15 mouse cellular contexts compared by ENCODE assay signal in genomic region chr5:9296550-9296928, GRCm38 (mm10). TPM values are rescaled to one million over a fixed set of nuclear protein-coding genes. Genes with fewer than 3 reads are reported as not detected.
DNase-seq lines count a peak whose midpoint lies in the region; ATAC-seq and TF ChIP-seq lines count a peak whose summit lies in the region.
"Had no signal": no experiment of that assay in that cellular context is flagged by ENCODE, and none has a peak within 500 bp of the region (broad histone marks: within the 10 kb centered on the region; RNA-seq: fewer than 3 reads in every experiment).

No protein-coding gene starts in this region.

- no peak overlapping the region for H3K4me2 ChIP-seq in forebrain, embryonic 15.5 days (replicated peaks)
- no peak overlapping the region for H3K4me2 ChIP-seq in forebrain, embryonic 13.5 days
- no peak overlapping the region for H3K4me2 ChIP-seq in midbrain, embryonic 12.5 days (replicated peaks)
- H3K4me2 ChIP-seq in midbrain, embryonic 14.5 days (ENCODE audit: low read length): no peak overlapping the region
- H3K4me2 ChIP-seq in hindbrain, embryonic 13.5 days: no peak overlapping the region
- H3K4me2 ChIP-seq in stomach, postnatal 0 days (replicated peaks; ENCODE audit: low read depth): no peak overlapping the region
- H3K4me2 ChIP-seq: limb, embryonic 13.5 days; neural tube, embryonic 15.5 days had no signal

- H3K27ac ChIP-seq in forebrain, embryonic 15.5 days (replicated peaks): no peak overlapping the region
- no peak overlapping the region for H3K27ac ChIP-seq in forebrain, embryonic 13.5 days
- H3K27ac ChIP-seq in midbrain, embryonic 12.5 days (replicated peaks): no peak overlapping the region
- H3K27ac ChIP-seq in midbrain, embryonic 14.5 days (replicated peaks; ENCODE audit: low read depth, low read length): no peak overlapping the region
- no peak overlapping the region for H3K27ac ChIP-seq in hindbrain, embryonic 13.5 days
- H3K27ac ChIP-seq in stomach, postnatal 0 days (replicated peaks): no peak overlapping the region
- H3K27ac ChIP-seq: limb, embryonic 13.5 days; liver, embryonic 14.5 days; neural tube, embryonic 15.5 days had no signal

- no peaks in the 10 kb centered on the region for H3K9me3 ChIP-seq in forebrain, embryonic 15.5 days
- no peaks in the 10 kb centered on the region for H3K9me3 ChIP-seq in forebrain, embryonic 13.5 days (replicated peaks)
- H3K9me3 ChIP-seq in midbrain, embryonic 12.5 days: no peaks in the 10 kb centered on the region
- H3K9me3 ChIP-seq in midbrain, embryonic 14.5 days (ENCODE audit: control insufficient read depth, low read length): no peaks in the 10 kb centered on the region
- H3K9me3 ChIP-seq in hindbrain, embryonic 13.5 days: no peaks in the 10 kb centered on the region
- no peaks in the 10 kb centered on the region for H3K9me3 ChIP-seq in stomach, postnatal 0 days (ENCODE audit: control insufficient read depth, low read length)
- H3K9me3 ChIP-seq: limb, embryonic 13.5 days; neural tube, embryonic 15.5 days had no signal

- no peak overlapping the region for H3K4me3 ChIP-seq in forebrain, embryonic 15.5 days
- H3K4me3 ChIP-seq in forebrain, embryonic 13.5 days: no peak overlapping the region
- no peak overlapping the region for H3K4me3 ChIP-seq in midbrain, embryonic 12.5 days
- H3K4me3 ChIP-seq in midbrain, embryonic 14.5 days (replicated peaks; ENCODE audit: low read depth, low read length): no peak overlapping the region
- H3K4me3 ChIP-seq in hindbrain, embryonic 13.5 days: no peak overlapping the region
- no peak overlapping the region for H3K4me3 ChIP-seq in stomach, postnatal 0 days (ENCODE audit: low read depth, low read length)
- H3K4me3 ChIP-seq: limb, embryonic 13.5 days; neural tube, embryonic 15.5 days had no signal

- peak; percentile 67 for ATAC-seq in forebrain, embryonic 15.5 days (replicated peaks)
- ATAC-seq in forebrain, embryonic 13.5 days: no peak
- ATAC-seq in midbrain, embryonic 12.5 days (ENCODE audit: low FRiP score, low read depth): 0 out of 2 replicates have a peak, but pooled peaks have one; percentile 27
- ATAC-seq in midbrain, embryonic 14.5 days (ENCODE audit: low FRiP score, low TSS enrichment): no peak
- ATAC-seq in hindbrain, embryonic 13.5 days (ENCODE audit: low FRiP score): peak; percentile 65
- ATAC-seq in stomach, postnatal 0 days (ENCODE audit: low FRiP score, low TSS enrichment): peak; percentile 76

- TF ChIP-seq EP300 in stomach, postnatal 0 days (optimal IDR thresholded peaks at IDR 0.05): no peak

- no peak overlapping the region for H3K9ac ChIP-seq in forebrain, embryonic 15.5 days (replicated peaks)
- H3K9ac ChIP-seq in forebrain, embryonic 13.5 days: no peak overlapping the region
- no peak overlapping the region for H3K9ac ChIP-seq in midbrain, embryonic 12.5 days (replicated peaks)
- no peak overlapping the region for H3K9ac ChIP-seq in midbrain, embryonic 14.5 days (replicated peaks; ENCODE audit: low read length)
- no peak overlapping the region; the same call in 1 of the 2 replicates for H3K9ac ChIP-seq in hindbrain, embryonic 13.5 days
- no peak overlapping the region for H3K9ac ChIP-seq in stomach, postnatal 0 days (ENCODE audit: low read length)
- H3K9ac ChIP-seq: limb, embryonic 13.5 days; liver, embryonic 14.5 days; neural tube, embryonic 15.5 days had no signal

- DNase-seq in midbrain, embryonic 14.5 days: no peak
- DNase-seq in stomach, postnatal 0 days (ENCODE audit: low spot score): no peak
- DNase-seq in embryo, embryonic 11 days: no peak
- DNase-seq: gastrocnemius, postnatal 10 days; heart, adult 18-20 months; kidney, adult 8-10 months; kidney, postnatal 36 days; thymus, adult 2 months had no signal

- no peaks in the 10 kb centered on the region for H3K27me3 ChIP-seq in forebrain, embryonic 15.5 days
- no peaks in the 10 kb centered on the region for H3K27me3 ChIP-seq in forebrain, embryonic 13.5 days
- no peaks in the 10 kb centered on the region for H3K27me3 ChIP-seq in midbrain, embryonic 12.5 days
- H3K27me3 ChIP-seq in midbrain, embryonic 14.5 days (ENCODE audit: control insufficient read depth, insufficient read depth, low read length): no peaks in the 10 kb centered on the region
- no peaks in the 10 kb centered on the region for H3K27me3 ChIP-seq in hindbrain, embryonic 13.5 days
- no peaks in the 10 kb centered on the region for H3K27me3 ChIP-seq in stomach, postnatal 0 days (ENCODE audit: control insufficient read depth, insufficient read depth, low read length)
- H3K27me3 ChIP-seq: limb, embryonic 13.5 days; neural tube, embryonic 15.5 days had no signal

- H3K4me1 ChIP-seq in forebrain, embryonic 15.5 days: no peaks in the 10 kb centered on the region
- H3K4me1 ChIP-seq in forebrain, embryonic 13.5 days: 0 out of 2 replicates have a peak, but pooled peaks cover 5% of the 10 kb centered on the region
- no peaks in the 10 kb centered on the region for H3K4me1 ChIP-seq in midbrain, embryonic 12.5 days
- H3K4me1 ChIP-seq in midbrain, embryonic 14.5 days (ENCODE audit: control insufficient read depth, insufficient read depth, low read length): no peaks in the 10 kb centered on the region
- peaks cover 8% of the 10 kb centered on the region for H3K4me1 ChIP-seq in hindbrain, embryonic 13.5 days (replicated peaks)
- no peaks in the 10 kb centered on the region for H3K4me1 ChIP-seq in stomach, postnatal 0 days (replicated peaks; ENCODE audit: control insufficient read depth, insufficient read depth)
- H3K4me1 ChIP-seq: limb, embryonic 13.5 days; neural tube, embryonic 15.5 days had no signal

- no peak for TF ChIP-seq CTCF in stomach, postnatal 0 days (IDR thresholded peaks at IDR 0.05; ENCODE audit: low read depth)

- no peaks in the 10 kb centered on the region for H3K36me3 ChIP-seq in forebrain, embryonic 15.5 days
- H3K36me3 ChIP-seq in forebrain, embryonic 13.5 days (ENCODE audit: poor library complexity, severe bottlenecking): no peaks in the 10 kb centered on the region
- no peaks in the 10 kb centered on the region for H3K36me3 ChIP-seq in midbrain, embryonic 12.5 days
- no peaks in the 10 kb centered on the region for H3K36me3 ChIP-seq in midbrain, embryonic 14.5 days (ENCODE audit: control insufficient read depth, insufficient read depth, low read length)
- no peaks in the 10 kb centered on the region for H3K36me3 ChIP-seq in hindbrain, embryonic 13.5 days
- no peaks in the 10 kb centered on the region for H3K36me3 ChIP-seq in stomach, postnatal 0 days (ENCODE audit: control insufficient read depth, insufficient read depth, low read length)
- H3K36me3 ChIP-seq: limb, embryonic 13.5 days; neural tube, embryonic 15.5 days had no signal

RNA-seq across cellular contexts. Expression of gene 9330182L06Rik, which starts 30.6 kb away (rescaled TPM):
- polyA plus RNA-seq in forebrain, embryonic 15.5 days (2015; fragmentation: Nextera tagmentation; extraction: Ambion mirVana): 7.9 and 8.5 TPM in 2 replicates
- 4.9 and 6.3 TPM in 2 replicates for polyA plus RNA-seq in forebrain, embryonic 13.5 days (2015; fragmentation: Nextera tagmentation; extraction: Ambion mirVana)
- 7.2 and 7.9 TPM in 2 replicates for polyA plus RNA-seq in midbrain, embryonic 12.5 days (2016; fragmentation: Nextera tagmentation; extraction: Ambion mirVana)
- 24.9 and 26.8 TPM in 2 replicates for polyA plus RNA-seq in midbrain, embryonic 14.5 days (2014; fragmentation: Nextera tagmentation; extraction: Ambion mirVana)
- 17.9 and 20.1 TPM in 2 replicates for polyA plus RNA-seq in hindbrain, embryonic 13.5 days (2015; fragmentation: Nextera tagmentation; extraction: Ambion mirVana)
- polyA plus RNA-seq in stomach, postnatal 0 days (2015; fragmentation: Nextera tagmentation; extraction: Ambion mirVana): 2.3 and 2.7 TPM in 2 replicates

Comparison
In these comparisons a context has a peak if more than half of its experiments do, and no peak if none do; other contexts are left out.
1. ATAC-seq: peak in forebrain, embryonic 15.5 days (single experiment), midbrain, embryonic 12.5 days (single experiment), hindbrain, embryonic 13.5 days (single experiment) and stomach, postnatal 0 days (single experiment); none in forebrain, embryonic 13.5 days (single experiment) and midbrain, embryonic 14.5 days (single experiment).